Mouse (Mus musculus): ENCODE measurements around the gene Ttc28. TPM values are rescaled to one million over a fixed set of nuclear protein-coding genes. Genes with fewer than 3 reads are reported as not detected.

The Ttc28 gene
- total and polyA plus RNA-seq, 3 experiments: 0.21 to 0.89 (median 0.28) TPM

DNA sequence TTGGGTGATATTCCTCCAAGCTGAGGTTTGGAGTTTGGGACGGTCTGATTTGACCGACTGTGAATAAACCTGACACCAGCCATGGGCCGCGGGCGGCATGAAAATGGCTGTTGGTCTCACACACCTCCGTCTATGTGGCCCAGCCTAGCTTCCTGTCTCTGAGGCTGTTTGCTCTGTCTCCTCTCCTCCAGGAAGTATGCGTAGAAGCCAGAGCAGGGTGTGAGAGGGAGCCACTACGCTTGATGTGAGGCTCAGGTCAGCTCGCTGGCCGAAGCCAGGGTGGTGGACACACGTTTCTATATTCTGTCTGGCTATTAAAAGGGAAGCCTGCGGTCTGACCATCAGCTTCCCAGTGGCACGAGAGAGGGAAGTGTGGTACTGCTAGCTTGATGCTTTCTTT is 296.8 kb downstream of the Ttc28 start:
- Histone ChIP-seq H3K4me1 (ENCODE audit: control insufficient read depth in 1 of 2, insufficient read depth in 2 of 2) (peaks cover 2 to 33% of the 10 kb centered on the region in 2 experiments; a peak in 3 of 4 replicates), H3K27me3 (replicated peaks) (no peaks in the 10 kb centered on the region), H3K27ac (ENCODE audit: insufficient read depth, low read depth) (no peak overlapping the region)

DNA sequence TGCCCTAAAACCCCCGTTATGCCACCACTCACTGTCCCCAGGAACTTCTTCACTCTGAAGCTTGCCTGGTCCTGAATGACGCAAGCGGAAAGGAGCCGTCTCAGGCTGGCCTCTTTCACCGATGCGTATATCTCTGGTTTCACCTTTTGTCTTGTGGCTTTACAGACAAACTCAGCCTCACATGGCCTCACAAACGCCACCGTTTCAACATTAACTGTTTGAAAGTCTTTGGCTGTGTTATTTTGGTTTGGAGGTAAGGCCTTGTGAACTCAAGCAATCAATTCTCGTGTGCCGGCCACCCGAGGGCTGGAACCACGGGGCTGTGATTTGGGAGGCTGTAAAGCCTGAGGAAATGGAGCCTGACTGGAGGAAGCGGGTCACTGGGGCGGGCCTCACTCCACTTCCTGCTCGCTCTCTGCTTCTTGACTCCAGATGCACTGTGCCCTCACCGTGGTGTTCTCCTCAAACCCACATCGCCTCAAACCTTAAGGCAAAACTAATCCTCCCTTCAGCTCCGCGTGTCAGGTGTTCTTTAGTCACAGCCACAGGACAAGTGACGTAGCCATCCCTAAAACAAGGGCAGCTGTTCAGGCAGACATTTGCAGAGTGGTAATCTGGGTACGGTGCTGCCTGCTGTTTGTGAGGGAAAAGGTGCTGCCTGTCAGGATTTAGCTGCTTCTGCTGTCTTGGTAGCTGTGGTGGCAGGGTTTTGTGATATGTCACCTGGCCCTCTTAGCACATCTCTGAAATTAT is 298.9 kb downstream of the Ttc28 start:
- Histone ChIP-seq H3K9ac (ENCODE audit: insufficient read depth, low read depth) (no peak overlapping the region), H3K4me1 (ENCODE audit: control insufficient read depth in 1 of 2, insufficient read depth in 2 of 2) (peaks cover 2 to 33% of the 10 kb centered on the region in 2 experiments; a peak in 3 of 4 replicates), H3K9me3 (replicated peaks; ENCODE audit: low read length) (no peaks in the 10 kb centered on the region), H3K79me2 (replicated peaks; ENCODE audit: control insufficient read depth, extremely low read depth, insufficient read depth, poor library complexity, severe bottlenecking) (no peaks in the 10 kb centered on the region), H3K27ac (ENCODE audit: insufficient read depth, low read depth) (no peak overlapping the region), H3K4me3 (replicated peaks in 1 of 3; ENCODE audit: low read depth in 2 of 3, low read length in 2 of 3, poor library complexity in 1 of 3) (peak overlapping the region in 1 of 3 experiments; percentile 51), H3K27me3 (replicated peaks) (no peaks in the 10 kb centered on the region), H3K4me2 (ENCODE audit: insufficient read depth, low read depth, poor library complexity, severe bottlenecking) (no peak overlapping the region), H3K36me3 (replicated peaks in 1 of 2; ENCODE audit: control insufficient read depth in 1 of 2, insufficient read depth in 1 of 2, low read length in 1 of 2) (no peaks in the 10 kb centered on the region)
- dilution Hi-C loops (cut with MboI; ENCODE audit: extremely low pct_ligation_motif_present, extremely low pct_unique_long_range_greater_than_20kb, low sequenced_read_pairs) (no loop called here), in situ Hi-C loops (cut with MboI; ENCODE audit: low pct_ligation_motif_present, low pct_unique_long_range_greater_than_20kb, low sequenced_read_pairs) (no loop called here)
- peak; percentile 62 for TF ChIP-seq ELF1 (IDR thresholded peaks at IDR 0.05; ENCODE audit: low read depth, low read length)
- no peak for TF ChIP-seq CHD1 (IDR thresholded peaks at IDR 0.05; ENCODE audit: low read depth, low read length)
- no peak for TF ChIP-seq USF2 (conservative IDR thresholded peaks at IDR 0.05; ENCODE audit: low read depth, low read length)
- no peak for TF ChIP-seq IRF4 (IDR thresholded peaks at IDR 0.05; ENCODE audit: low read depth, low read length)
- no peak for TF ChIP-seq CTCF (conservative IDR thresholded peaks at IDR 0.05 in 1 of 2, IDR thresholded peaks at IDR 0.05 in 1 of 2; ENCODE audit: low read depth in 2 of 2, low read length in 2 of 2)
- TF ChIP-seq MEF2A (IDR thresholded peaks at IDR 0.05; ENCODE audit: borderline replicate concordance, low read depth, low read length): no peak
- no peak for TF ChIP-seq UBTF (IDR thresholded peaks at IDR 0.05; ENCODE audit: low read depth, low read length)
- TF ChIP-seq MYC (IDR thresholded peaks at IDR 0.05; ENCODE audit: low read depth, low read length): no peak
- no peak for TF ChIP-seq MAX (IDR thresholded peaks at IDR 0.05; ENCODE audit: low read length)
- TF ChIP-seq HCFC1 (IDR thresholded peaks at IDR 0.05; ENCODE audit: low read depth, low read length): no peak
- no peak for TF ChIP-seq ZKSCAN1 (IDR thresholded peaks at IDR 0.05; ENCODE audit: borderline replicate concordance, low read depth, low read length)
- 0 out of 2 replicates have a peak, but pooled peaks have one; percentile 23 for TF ChIP-seq SIN3A (IDR thresholded peaks at IDR 0.05; ENCODE audit: low read length)
- TF ChIP-seq SMC3 (IDR thresholded peaks at IDR 0.05; ENCODE audit: low read depth, low read length): no peak
- TF ChIP-seq ETS1 (conservative IDR thresholded peaks at IDR 0.05; ENCODE audit: low read depth, low read length): no peak
- TF ChIP-seq GABPA (IDR thresholded peaks at IDR 0.05; ENCODE audit: insufficient replicate concordance, low read depth, low read length): no peak
- TF ChIP-seq POLR2A (IDR thresholded peaks at IDR 0.05; ENCODE audit: low read depth, low read length): peak; percentile 38; the same call in 1 of the 2 replicates
- no peak for TF ChIP-seq POLR2AphosphoS2 (IDR thresholded peaks at IDR 0.05; ENCODE audit: low read depth, low read length)
- no peak for TF ChIP-seq MAZ (IDR thresholded peaks at IDR 0.05; ENCODE audit: low read depth, low read length)
- no peak for TF ChIP-seq TCF12 (IDR thresholded peaks at IDR 0.05; ENCODE audit: low read depth, low read length)
- no peak for TF ChIP-seq TBP (conservative IDR thresholded peaks at IDR 0.05; ENCODE audit: low read depth, low read length)
- TF ChIP-seq ZMIZ1 (IDR thresholded peaks at IDR 0.05; ENCODE audit: low read depth, low read length): 0 out of 2 replicates have a peak, but pooled peaks have one; percentile 25
- TF ChIP-seq RCOR1 (conservative IDR thresholded peaks at IDR 0.05; ENCODE audit: low read depth, low read length): no peak
- no peak for TF ChIP-seq BHLHE40 (IDR thresholded peaks at IDR 0.05; ENCODE audit: low read depth, low read length)
- TF ChIP-seq PAX5 (IDR thresholded peaks at IDR 0.05; ENCODE audit: low read length): no peak
- TF ChIP-seq EP300 (IDR thresholded peaks at IDR 0.05; ENCODE audit: low read length): no peak
- peak; percentile 77 for DNase-seq (ENCODE audit: extremely low read depth)

More for the DNA sequence above, 296.8 kb downstream of the Ttc28 start:
- in situ Hi-C loops (cut with MboI; ENCODE audit: low pct_ligation_motif_present, low pct_unique_long_range_greater_than_20kb, low sequenced_read_pairs) (no loop called here), dilution Hi-C loops (cut with MboI; ENCODE audit: extremely low pct_ligation_motif_present, extremely low pct_unique_long_range_greater_than_20kb, low sequenced_read_pairs) (no loop called here)
- Histone ChIP-seq H3K79me2 (replicated peaks; ENCODE audit: control insufficient read depth, extremely low read depth, insufficient read depth, poor library complexity, severe bottlenecking) (no peaks in the 10 kb centered on the region), H3K36me3 (replicated peaks in 1 of 2; ENCODE audit: control insufficient read depth in 1 of 2, insufficient read depth in 1 of 2, low read length in 1 of 2) (peaks cover 0 to 3% of the 10 kb centered on the region in 2 experiments), H3K4me3 (replicated peaks in 1 of 3; ENCODE audit: low read depth in 2 of 3, low read length in 2 of 3, poor library complexity in 1 of 3) (no peak overlapping the region), H3K4me2 (ENCODE audit: insufficient read depth, low read depth, poor library complexity, severe bottlenecking) (no peak overlapping the region), H3K9me3 (replicated peaks; ENCODE audit: low read length) (no peaks in the 10 kb centered on the region), H3K9ac (ENCODE audit: insufficient read depth, low read depth) (no peak overlapping the region)
- DNase-seq (ENCODE audit: extremely low read depth): no peak
- TF ChIP-seq MXI1 (IDR thresholded peaks at IDR 0.05; ENCODE audit: low read depth, low read length): no peak

Measured in CH12.LX (cell line).